Mouse (Mus musculus) urinary bladder, postnatal 4 days (tissue): ENCODE measurements around the gene Tnc.

ENCODE experiments used
- DNase-seq, 2 experiments: peaks; one replicate each; pipeline ENCODE4 v3.0.0; 2021 to 2022; ENCODE audit warnings: low spot score in 2 of 2

Gene Tnc

GRCm38 (mm10) chr4:64025591-64025990 lies 21.2 kb downstream of the Tnc start:
- no peak for DNase-seq

- DNase-seq, result no peak
These were observed 22.6 kb downstream of the Tnc start for GRCm38 (mm10) chr4:64024041-64024779.

- no peak for DNase-seq
These were observed 25.8 kb downstream of the Tnc start for GRCm38 (mm10) chr4:64020930-64021589.

- DNase-seq, result no peak
These were observed 26.7 kb downstream of the Tnc start for GRCm38 (mm10) chr4:64020151-64020550.

- DNase-seq, result no peak
These were observed 35.5 kb downstream of the Tnc start for GRCm38 (mm10) chr4:64011308-64011707.

- DNase-seq, result no peak
These were observed 36.9 kb downstream of the Tnc start for GRCm38 (mm10) chr4:64009936-64010335.

- no peak for DNase-seq
These were observed 41.6 kb downstream of the Tnc start for GRCm38 (mm10) chr4:64005198-64005597.

GRCm38 (mm10) chr4:64003677-64004076 lies 43.1 kb downstream of the Tnc start:
- DNase-seq, result no peak

- no peak for DNase-seq
These were observed 44.6 kb downstream of the Tnc start for GRCm38 (mm10) chr4:64002168-64002567.

GRCm38 (mm10) chr4:64000788-64001187 lies 46.0 kb downstream of the Tnc start:
- no peak for DNase-seq

- DNase-seq, result no peak
These were observed 46.5 kb downstream of the Tnc start for GRCm38 (mm10) chr4:64000293-64000692.

- DNase-seq, result no peak
These were observed 53.2 kb downstream of the Tnc start for GRCm38 (mm10) chr4:63993462-63994113.

- no peak for DNase-seq
These were observed 56.6 kb downstream of the Tnc start for GRCm38 (mm10) chr4:63990216-63990615.

GRCm38 (mm10) chr4:63988090-63988489 lies 58.7 kb downstream of the Tnc start:
- no peak for DNase-seq

GRCm38 (mm10) chr4:63986576-63986975 lies 60.2 kb downstream of the Tnc start:
- DNase-seq, result no peak

GRCm38 (mm10) chr4:63983098-63983445 lies 63.7 kb downstream of the Tnc start:
- no peak for DNase-seq

- no peak for DNase-seq
These were observed 64.3 kb downstream of the Tnc start for GRCm38 (mm10) chr4:63982425-63983097.

GRCm38 (mm10) chr4:63980211-63980794 lies 66.5 kb downstream of the Tnc start:
- no peak for DNase-seq

GRCm38 (mm10) chr4:63979635-63980034 lies 67.2 kb downstream of the Tnc start:
- DNase-seq, result no peak

GRCm38 (mm10) chr4:63972536-63972935 lies 74.3 kb downstream of the Tnc start:
- no peak for DNase-seq

- DNase-seq, result no peak
These were observed 75.1 kb downstream of the Tnc start for GRCm38 (mm10) chr4:63971762-63972161.

- no peak for DNase-seq
These were observed 75.9 kb downstream of the Tnc start for GRCm38 (mm10) chr4:63970925-63971324.
